Mouse (Mus musculus) thymus, postnatal 25 days (tissue): Measurements from ENCODE around the gene Hs3st3a1.

Experiments
- DNase-seq: peaks from one replicate; pipeline ENCODE4 v3.0.0; 2022

The Hs3st3a1 gene

GRCm38 (mm10) chr11:64560471-64560870, 125.3 kb downstream of the Hs3st3a1 start:
- no peak for DNase-seq

DNA sequence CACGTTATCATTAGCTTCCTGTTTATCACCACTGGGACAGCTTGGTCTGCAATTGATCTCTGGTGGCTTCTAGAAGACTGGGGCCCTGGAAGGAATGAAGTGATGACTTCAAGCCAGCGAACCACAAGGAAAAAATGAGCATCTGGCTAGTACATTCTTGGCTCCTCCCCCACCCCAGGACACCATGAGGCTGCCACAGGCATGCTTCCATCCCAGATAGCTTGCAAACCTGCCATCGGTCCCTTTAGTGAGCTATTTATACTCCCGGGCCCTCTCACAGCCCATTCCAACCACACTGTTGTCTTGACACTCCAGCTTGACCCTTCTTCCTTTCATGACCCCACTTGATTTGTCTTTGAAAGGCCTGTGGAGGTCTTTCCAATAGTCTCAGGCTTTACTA, 127.6 kb downstream of the Hs3st3a1 start:
- no peak for DNase-seq
